In genomic region chr9:34459968-34460367, GRCm38 (mm10) we compare ENCODE assay signal across 24 mouse cellular contexts. TPM values are rescaled to one million over a fixed set of nuclear protein-coding genes. Genes with fewer than 3 reads are reported as not detected.
"Had no signal": no experiment of that assay in that cellular context is flagged by ENCODE, and none has a peak within 500 bp of the region (broad histone marks: within the 10 kb centered on the region; RNA-seq: fewer than 3 reads in every experiment).

No protein-coding gene starts in this region.

- H3K4me3 ChIP-seq: heart, adult 2 months; heart, embryonic 13.5 days; heart, embryonic 15.5 days; hindbrain, embryonic 13.5 days; hindbrain, embryonic 15.5 days; limb, embryonic 13.5 days; limb, embryonic 15.5 days; liver, embryonic 12.5 days had no signal

- H3K36me3 ChIP-seq: heart, embryonic 13.5 days; heart, embryonic 15.5 days; hindbrain, embryonic 13.5 days; hindbrain, embryonic 15.5 days; limb, embryonic 13.5 days; limb, embryonic 15.5 days; liver, embryonic 12.5 days had no signal

- H3K9me3 ChIP-seq: heart, embryonic 13.5 days; heart, embryonic 15.5 days; hindbrain, embryonic 13.5 days; hindbrain, embryonic 15.5 days; limb, embryonic 13.5 days; limb, embryonic 15.5 days; liver, embryonic 12.5 days had no signal

- H3K27ac ChIP-seq: heart, adult 2 months; heart, embryonic 13.5 days; heart, embryonic 15.5 days; hindbrain, embryonic 13.5 days; hindbrain, embryonic 15.5 days; hindbrain, postnatal 0 days; limb, embryonic 13.5 days; limb, embryonic 15.5 days; liver, embryonic 12.5 days; liver, embryonic 14.5 days had no signal

- H3K4me1 ChIP-seq: heart, embryonic 13.5 days; heart, embryonic 15.5 days; limb, embryonic 13.5 days; liver, embryonic 12.5 days had no signal

- ATAC-seq: hindbrain, postnatal 0 days; intestine, embryonic 16.5 days; liver, embryonic 12.5 days had no signal

- DNase-seq: gastrocnemius, postnatal 14 days; gastrocnemius, postnatal 36 days; heart, adult 2 months; heart, postnatal 14 days; heart, postnatal 36 days; kidney, adult 11 months; kidney, adult 8-10 months; kidney, postnatal 10 days; kidney, postnatal 36 days; layer of hippocampus, adult 9-11 months; layer of hippocampus, postnatal 36 days; left cerebral cortex, postnatal 4 days had no signal

- H3K9ac ChIP-seq: heart, embryonic 13.5 days; heart, embryonic 15.5 days; hindbrain, embryonic 13.5 days; hindbrain, embryonic 15.5 days; limb, embryonic 13.5 days; limb, embryonic 15.5 days; liver, embryonic 12.5 days; liver, embryonic 14.5 days had no signal

- H3K4me2 ChIP-seq: heart, embryonic 11.5 days; heart, embryonic 13.5 days; heart, embryonic 15.5 days; hindbrain, embryonic 13.5 days; hindbrain, embryonic 15.5 days; limb, embryonic 13.5 days; limb, embryonic 15.5 days; liver, embryonic 12.5 days had no signal

- H3K27me3 ChIP-seq: heart, embryonic 13.5 days; heart, embryonic 15.5 days; hindbrain, embryonic 13.5 days; hindbrain, embryonic 15.5 days; limb, embryonic 13.5 days; limb, embryonic 15.5 days; liver, embryonic 12.5 days had no signal

RNA-seq across cellular contexts. Expression of gene Kirrel3, which starts 25.7 kb away (rescaled TPM):
- polyA plus RNA-seq: liver, adult 2 months had no signal
